Mouse (Mus musculus): ENCODE results near the gene Gm17622.

DNA sequence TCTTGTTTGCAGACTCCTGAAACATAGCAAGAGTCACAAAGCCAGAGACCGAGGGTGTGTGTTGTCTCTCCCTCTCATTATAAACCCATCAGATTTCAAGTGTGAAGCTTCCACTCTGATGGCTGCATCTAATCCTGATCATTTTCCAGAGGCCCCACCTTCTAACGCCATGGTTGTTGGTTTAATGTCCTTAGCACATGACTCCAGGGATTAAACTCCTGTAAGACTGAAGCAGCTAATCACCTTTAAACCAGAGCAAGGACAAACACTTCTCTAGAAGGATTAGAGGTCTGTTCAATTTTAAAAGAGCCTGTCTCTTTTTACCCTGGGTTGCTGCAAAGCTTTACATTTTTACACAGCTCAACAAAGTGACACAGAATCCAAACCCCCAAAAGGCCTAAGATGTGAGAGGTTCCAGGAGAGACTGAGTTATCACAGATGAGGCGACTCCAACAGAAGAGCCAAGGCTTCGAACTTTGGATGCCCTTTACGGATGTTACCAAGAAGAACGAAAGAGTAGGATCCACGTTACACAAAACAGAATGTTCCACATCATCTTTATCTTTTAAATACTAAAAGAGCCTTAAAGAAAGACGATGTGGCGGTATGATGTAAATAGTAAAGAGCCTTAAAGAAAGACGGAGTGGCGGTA is 40.2 kb upstream of the Gm17622 start:
- TF ChIP-seq CTCF (IDR thresholded peaks at IDR 0.05; ENCODE audit: borderline replicate concordance, control insufficient read depth, extremely low read depth, insufficient read depth, low read length, poor library complexity) (no peak), POLR2A (IDR thresholded peaks at IDR 0.05; ENCODE audit: control insufficient read depth, extremely low read depth, insufficient read depth, low read length, poor library complexity) (no peak)

All from thymus, adult 2 months (tissue).